Mouse (Mus musculus) limb, embryonic 14.5 days (tissue): Measurements from ENCODE around the gene Gm9837. TPM values are rescaled to one million over a fixed set of nuclear protein-coding genes. Genes with fewer than 3 reads are reported as not detected.
A peak's percentile ranks its signal among the peaks of the same experiment; 100 is the strongest.

Experiments
- ATAC-seq: fragments of 200-750 bp; cut with Nextera tagmentation; 2 replicates; pipeline ENCODE4 v1.8.0; 2017; ENCODE audit warnings: low read depth, moderate number of reproducible peaks, moderate TSS enrichment; ENCODE audit not compliant: low FRiP score
- DNase-seq: peaks from one replicate; pipeline ENCODE4 v3.0.0-alpha.2; 2015; ENCODE audit warnings: low spot score
- H3K27ac ChIP-seq: fragments of 300-500 bp; sonication (generic); replicated peaks from 2 replicates; pipeline ENCODE4 v1.5.1; 2014; ENCODE audit warnings: low read depth, mild to moderate bottlenecking, low read length, moderate library complexity, mixed read lengths
- H3K27me3 ChIP-seq: fragments of 300-500 bp; sonication (generic); 2 replicates; pipeline ENCODE4 v1.6.1; 2014; ENCODE audit warnings: low read length, mixed read lengths; ENCODE audit not compliant: control insufficient read depth, insufficient read depth
- H3K36me3 ChIP-seq: fragments of 300-500 bp; sonication (generic); 2 replicates; pipeline ENCODE4 v1.6.1; 2014; ENCODE audit warnings: mild to moderate bottlenecking, low read length, moderate library complexity, mixed read lengths; ENCODE audit not compliant: control insufficient read depth, insufficient read depth
- H3K4me1 ChIP-seq: fragments of 300-500 bp; sonication (generic); 2 replicates; pipeline ENCODE4 v1.6.1; 2014; ENCODE audit warnings: antibody characterized with exemption, low read length, mixed read lengths; ENCODE audit not compliant: control insufficient read depth, insufficient read depth
- H3K4me2 ChIP-seq: fragments of 300-500 bp; sonication (generic); replicated peaks from 2 replicates; pipeline ENCODE4 v1.6.1; 2014; ENCODE audit warnings: low read depth, mild to moderate bottlenecking, low read length, moderate library complexity; ENCODE audit not compliant: severe bottlenecking
- H3K4me3 ChIP-seq: fragments of 300-500 bp; sonication (generic); replicated peaks from 2 replicates; pipeline ENCODE4 v1.5.1; 2014; ENCODE audit warnings: low read length
- H3K9ac ChIP-seq: fragments of 300-500 bp; sonication (generic); 2 replicates; pipeline ENCODE4 v1.6.1; 2014; ENCODE audit warnings: mild to moderate bottlenecking, low read depth, low read length, moderate library complexity; ENCODE audit not compliant: severe bottlenecking
- H3K9me3 ChIP-seq: fragments of 300-500 bp; sonication (generic); 2 replicates; pipeline ENCODE4 v1.6.1; 2016; ENCODE audit warnings: low read length; ENCODE audit not compliant: control insufficient read depth
- POLR2A ChIP-seq: fragments of 200-500 bp; IDR thresholded peaks from 2 replicates; pipeline ENCODE4 v1.8.0; 2012; ENCODE audit warnings: inconsistent platforms, mild to moderate bottlenecking, moderate library complexity, borderline replicate concordance; ENCODE audit not compliant: insufficient read depth, insufficient read length; ENCODE audit errors: extremely low read depth
- WGBS: fragments of 180-500 bp; shearing (Covaris S2); extraction: QIAGEN DNeasy Blood & Tissue Kit; methylation state at CpG from one replicate; pipeline ENCODE4 v1.1.7; 2014; 5-methylcytosine and 5-hydroxymethylcytosine counted together
- polyA plus RNA-seq, 2 experiments: library from polyadenylated mRNA; depleted of rRNA in 1 of 2; stranded (reverse) in 1 of 2; unstranded in 1 of 2; fragments of >200 nt; fragmentation: Nextera tagmentation in 1 of 2; extraction: Ambion mirVana in 1 of 2; gene quantifications; 2 replicates each; pipeline versions ENCODE4 v1.2.1 to v1.2.3; 2012 to 2014

Gene Gm9837
- polyA plus RNA-seq, 2 experiments = not detected

GRCm38 (mm10) chr11:53472709-53473108 lies 2.4 kb upstream of the Gm9837 start:
- no peak for TF ChIP-seq POLR2A
- Histone ChIP-seq H3K4me1 (peaks cover 9% of the 10 kb centered on the region; the same call in 1 of the 2 replicates), H3K27me3 (peaks cover 29% of the 10 kb centered on the region), H3K4me2 (no peak overlapping the region), H3K9ac (no peak overlapping the region), H3K27ac (no peak overlapping the region), H3K36me3 (no peaks in the 10 kb centered on the region), H3K4me3 (no peak overlapping the region), H3K9me3 (no peaks in the 10 kb centered on the region)
- DNase-seq = no peak
- WGBS = 85% methylated on average over 3 of the region's 3 CpGs
- no peak for ATAC-seq

- no peak for TF ChIP-seq POLR2A
- 30% methylated on average over 16 of the region's 16 CpGs for WGBS
- Histone ChIP-seq H3K4me3 (no peak overlapping the region), H3K27me3 (peaks cover 32% of the 10 kb centered on the region), H3K9me3 (no peaks in the 10 kb centered on the region), H3K4me1 (peaks cover 15% of the 10 kb centered on the region; the same call in 1 of the 2 replicates), H3K9ac (no peak overlapping the region), H3K4me2 (peak overlapping the region; percentile 40), H3K27ac (no peak overlapping the region), H3K36me3 (peaks cover 6% of the 10 kb centered on the region; the same call in 1 of the 2 replicates)
- DNase-seq (no peak), ATAC-seq (peak; percentile 10; the same call in 1 of the 2 replicates)
Observed at GRCm38 (mm10) chr11:53469294-53469967, 848 bp downstream of the Gm9837 start.

- peaks cover 20% of the 10 kb centered on the region for H3K4me1 ChIP-seq
- peak; percentile 60; the same call in 1 of the 2 replicates for ATAC-seq
- no peaks in the 10 kb centered on the region for H3K9me3 ChIP-seq
- H3K36me3 ChIP-seq = peaks cover 8% of the 10 kb centered on the region; the same call in 1 of the 2 replicates
- no peak for TF ChIP-seq POLR2A
- DNase-seq = peak; percentile 81
- H3K4me3 ChIP-seq = peak overlapping the region; percentile 21
- no peak overlapping the region for H3K27ac ChIP-seq
- 8% methylated on average over 40 of the region's 40 CpGs for WGBS
- H3K9ac ChIP-seq = peak overlapping the region; percentile 48
- peaks cover 57% of the 10 kb centered on the region for H3K27me3 ChIP-seq
- peak overlapping the region; percentile 51 for H3K4me2 ChIP-seq
Observed at GRCm38 (mm10) chr11:53466231-53466971, 3.9 kb downstream of the Gm9837 start.

- no peak for DNase-seq
- Histone ChIP-seq H3K4me3 (peak overlapping the region; percentile 38), H3K27ac (no peak overlapping the region), H3K4me1 (peaks cover 11% of the 10 kb centered on the region), H3K9me3 (no peaks in the 10 kb centered on the region), H3K9ac (0 out of 2 replicates have a peak overlapping the region, but pooled peaks have one; percentile 21), H3K4me2 (peak overlapping the region; percentile 69), H3K36me3 (peaks cover 8% of the 10 kb centered on the region; the same call in 1 of the 2 replicates), H3K27me3 (peaks cover 47% of the 10 kb centered on the region)
- 12% methylated on average over 51 of the region's 55 CpGs for WGBS
- TF ChIP-seq POLR2A = no peak
- ATAC-seq = no peak
Observed at GRCm38 (mm10) chr11:53463551-53464424, 6.5 kb downstream of the Gm9837 start.

GRCm38 (mm10) chr11:53461727-53462126 lies 8.6 kb downstream of the Gm9837 start:
- no peak for DNase-seq
- H3K36me3 ChIP-seq = peaks cover 8% of the 10 kb centered on the region; the same call in 1 of the 2 replicates
- ATAC-seq = no peak
- no peak overlapping the region for H3K4me3 ChIP-seq
- peaks cover 17% of the 10 kb centered on the region for H3K4me1 ChIP-seq
- peaks cover 47% of the 10 kb centered on the region for H3K27me3 ChIP-seq
- no peak for TF ChIP-seq POLR2A
- WGBS = 31% methylated on average over 5 of the region's 5 CpGs
- no peak overlapping the region for H3K27ac ChIP-seq
- H3K9me3 ChIP-seq = no peaks in the 10 kb centered on the region
- no peak overlapping the region for H3K4me2 ChIP-seq
- no peak overlapping the region for H3K9ac ChIP-seq
